Mouse (Mus musculus) CH12.LX (cell line): ENCODE results near the gene Mturn. TPM values are rescaled to one million over a fixed set of nuclear protein-coding genes. Genes with fewer than 3 reads are reported as not detected.

Source experiments
- DNase-seq: peaks from one replicate; pipeline ENCODE4 v3.0.0-alpha.2; 2013; ENCODE audit errors: extremely low read depth
- H3K27ac ChIP-seq: 2 replicates; pipeline ENCODE4 v1.5.1; 2012; ENCODE audit warnings: low read depth, mild to moderate bottlenecking, control low read depth, moderate library complexity; ENCODE audit not compliant: insufficient read depth
- H3K27me3 ChIP-seq: replicated peaks from 2 replicates; pipeline ENCODE3; 2012; ENCODE audit warnings: inconsistent platforms
- H3K36me3 ChIP-seq, 2 experiments: replicated peaks in 1 of 2; 2 replicates each; pipeline versions ENCODE3 to v1.6.1; 2012; ENCODE audit warnings: inconsistent platforms in 1 of 2, low read length in 1 of 2, mild to moderate bottlenecking in 1 of 2, mixed read lengths in 1 of 2, moderate library complexity in 1 of 2; ENCODE audit not compliant: control insufficient read depth in 1 of 2, insufficient read depth in 1 of 2
- H3K4me1 ChIP-seq, 2 experiments: 2 replicates each; pipeline ENCODE4 v1.6.1; 2012; ENCODE audit warnings: inconsistent platforms in 1 of 2, moderate library complexity in 1 of 2; ENCODE audit not compliant: insufficient read depth in 2 of 2, control insufficient read depth in 1 of 2
- H3K4me2 ChIP-seq: 2 replicates; pipeline ENCODE4 v1.6.1; 2012; ENCODE audit warnings: low read depth, mild to moderate bottlenecking, control low read depth; ENCODE audit not compliant: poor library complexity, insufficient read depth, severe bottlenecking
- H3K4me3 ChIP-seq, 3 experiments: fragments of 150-350 bp in 1 of 3; sonication (generic) in 1 of 3; replicated peaks in 1 of 3; 2 replicates each; pipeline versions ENCODE3 to v1.5.1; 2011 to 2012; ENCODE audit warnings: low read depth in 2 of 3, low read length in 2 of 3, mild to moderate bottlenecking in 2 of 3, moderate library complexity in 2 of 3, control low read depth in 1 of 3, improper control_type of control experiment in 1 of 3, inconsistent platforms in 1 of 3, mixed read lengths in 1 of 3; ENCODE audit not compliant: poor library complexity in 1 of 3
- H3K79me2 ChIP-seq: replicated peaks from 2 replicates; pipeline ENCODE4 v1.6.1; 2012; ENCODE audit warnings: mild to moderate bottlenecking, moderate library complexity; ENCODE audit not compliant: control insufficient read depth, poor library complexity, insufficient read depth, severe bottlenecking; ENCODE audit errors: extremely low read depth
- H3K9ac ChIP-seq: 2 replicates; pipeline ENCODE4 v1.6.1; 2012; ENCODE audit warnings: low read depth, mild to moderate bottlenecking, control low read depth, moderate library complexity; ENCODE audit not compliant: insufficient read depth
- H3K9me3 ChIP-seq: replicated peaks from 2 replicates; pipeline ENCODE3; 2012; ENCODE audit warnings: low read length, inconsistent platforms, mixed read lengths
- BHLHE40 ChIP-seq: IDR thresholded peaks from 2 replicates; pipeline ENCODE4 v1.6.1; 2011; ENCODE audit warnings: mild to moderate bottlenecking, low read depth, low read length, improper control_type of control experiment
- CHD2 ChIP-seq: IDR thresholded peaks from 2 replicates; pipeline ENCODE4 v1.6.1; 2011; ENCODE audit warnings: low read length, improper control_type of control experiment
- E2F4 ChIP-seq: IDR thresholded peaks from 2 replicates; pipeline ENCODE4 v1.6.1; 2011; ENCODE audit warnings: low read depth, low read length, improper control_type of control experiment; ENCODE audit not compliant: insufficient replicate concordance
- HCFC1 ChIP-seq: IDR thresholded peaks from 2 replicates; pipeline ENCODE4 v1.6.1; 2012; ENCODE audit warnings: low read depth, mild to moderate bottlenecking, inconsistent platforms, low read length, improper control_type of control experiment
- KAT2A ChIP-seq: IDR thresholded peaks from 2 replicates; pipeline ENCODE4 v1.6.1; 2012; ENCODE audit warnings: low read length, improper control_type of control experiment, inconsistent platforms; ENCODE audit not compliant: insufficient replicate concordance
- MAX ChIP-seq: IDR thresholded peaks from 2 replicates; pipeline ENCODE4 v1.6.1; 2011; ENCODE audit warnings: low read length, improper control_type of control experiment
- MEF2A ChIP-seq: IDR thresholded peaks from 2 replicates; pipeline ENCODE4 v1.6.1; 2014; ENCODE audit warnings: low read depth, mild to moderate bottlenecking, inconsistent platforms, low read length, improper control_type of control experiment, borderline replicate concordance
- MXI1 ChIP-seq: IDR thresholded peaks from 2 replicates; pipeline ENCODE4 v1.6.1; 2011; ENCODE audit warnings: mild to moderate bottlenecking, low read depth, low read length, improper control_type of control experiment
- MYC ChIP-seq: IDR thresholded peaks from 2 replicates; pipeline ENCODE4 v1.6.1; 2011; ENCODE audit warnings: low read depth, mild to moderate bottlenecking, improper control_type of control experiment, low read length
- NELFE ChIP-seq: IDR thresholded peaks from 2 replicates; pipeline ENCODE4 v1.6.1; 2011; ENCODE audit warnings: low read depth, low read length, improper control_type of control experiment
- PAX5 ChIP-seq: IDR thresholded peaks from 2 replicates; pipeline ENCODE4 v1.6.1; 2012; ENCODE audit warnings: low read length, inconsistent platforms, mixed read lengths
- POLR2A ChIP-seq: IDR thresholded peaks from 2 replicates; pipeline ENCODE4 v1.6.1; 2011; ENCODE audit warnings: low read depth, mild to moderate bottlenecking, improper control_type of control experiment, low read length
- POLR2AphosphoS2 ChIP-seq: IDR thresholded peaks from 2 replicates; pipeline ENCODE4 v1.6.1; 2011; ENCODE audit warnings: low read depth, low read length, improper control_type of control experiment
- RAD21 ChIP-seq: IDR thresholded peaks from 2 replicates; pipeline ENCODE4 v1.6.1; 2011; ENCODE audit warnings: low read depth, mild to moderate bottlenecking, low read length, improper control_type of control experiment, moderate library complexity
- RCOR1 ChIP-seq: conservative IDR thresholded peaks from 2 replicates; pipeline ENCODE4 v1.6.1; 2012; ENCODE audit warnings: low read depth, mild to moderate bottlenecking, inconsistent platforms, low read length, improper control_type of control experiment
- SMC3 ChIP-seq: IDR thresholded peaks from 2 replicates; pipeline ENCODE4 v1.6.1; 2011; ENCODE audit warnings: low read depth, low read length, improper control_type of control experiment
- TBP ChIP-seq: conservative IDR thresholded peaks from 2 replicates; pipeline ENCODE4 v1.6.1; 2011; ENCODE audit warnings: low read depth, low read length, improper control_type of control experiment
- TCF12 ChIP-seq: IDR thresholded peaks from 2 replicates; pipeline ENCODE4 v1.6.1; 2014; ENCODE audit warnings: low read depth, mild to moderate bottlenecking, inconsistent platforms, low read length, improper control_type of control experiment
- UBTF ChIP-seq: IDR thresholded peaks from 2 replicates; pipeline ENCODE4 v1.6.1; 2012; ENCODE audit warnings: low read depth, mild to moderate bottlenecking, inconsistent platforms, low read length, improper control_type of control experiment, moderate library complexity
- ZKSCAN1 ChIP-seq: IDR thresholded peaks from 2 replicates; pipeline ENCODE4 v1.6.1; 2012; ENCODE audit warnings: low read depth, inconsistent platforms, low read length, improper control_type of control experiment, borderline replicate concordance
- dilution Hi-C: fragments of 300-500 bp; cut with MboI; formaldehyde crosslinking; loops from 2 replicates; pipeline ENCODE4 v1.14.3; 2020; ENCODE audit warnings: low sequenced_read_pairs; ENCODE audit not compliant: extremely low pct_unique_long_range_greater_than_20kb, extremely low pct_ligation_motif_present
- in situ Hi-C: fragments of 300-500 bp; cut with MboI; formaldehyde crosslinking; loops from 3 replicates; pipeline ENCODE4 v1.14.3; 2019; ENCODE audit warnings: low sequenced_read_pairs, low pct_ligation_motif_present, low pct_unique_long_range_greater_than_20kb, mixed read lengths
- polyA plus RNA-seq: library from polyadenylated mRNA; unstranded; fragments of >175 nt; gene quantifications from 2 replicates; pipeline ENCODE4 v1.2.1, GENCODE M21; 2012; ENCODE audit warnings: low read depth; ENCODE audit not compliant: insufficient read length
- total RNA-seq, 2 experiments: library from RNA; depleted of rRNA; stranded (reverse); fragments of 300-350 nt in 1 of 2; fragments of >200 nt in 1 of 2; gene quantifications; 2 replicates each; pipeline ENCODE4 v1.2.3; 2012 to 2014

Gene Mturn
- total and polyA plus RNA-seq, 3 experiments: 0.06 to 0.25 (median 0.20) TPM

- no peak for TF ChIP-seq ZKSCAN1
- no peak for TF ChIP-seq MXI1
- TF ChIP-seq BHLHE40: no peak
Observed at GRCm38 (mm10) chr6:54705387-54705909, 24.0 kb downstream of the Mturn start (continued).

- H3K4me1 ChIP-seq: peaks cover 0 to 4% of the 10 kb centered on the region in 2 experiments; a peak in 2 of 4 replicates
- no peak overlapping the region for H3K4me3 ChIP-seq
- no peaks in the 10 kb centered on the region for H3K36me3 ChIP-seq
- peaks cover 9% of the 10 kb centered on the region for H3K27me3 ChIP-seq
- TF ChIP-seq TBP: no peak
- no peak for TF ChIP-seq TCF12
- TF ChIP-seq MEF2A: no peak
- no peak for TF ChIP-seq HCFC1
- TF ChIP-seq KAT2A: no peak
- no peak for TF ChIP-seq POLR2A
- no peak for TF ChIP-seq POLR2AphosphoS2
- TF ChIP-seq PAX5: no peak
- TF ChIP-seq SMC3: no peak
- no peak for TF ChIP-seq NELFE
- no peak for TF ChIP-seq BHLHE40
- no peak for TF ChIP-seq MYC
- TF ChIP-seq MAX: no peak
- no peak for TF ChIP-seq E2F4
- no peak for TF ChIP-seq RCOR1
- TF ChIP-seq UBTF: no peak
- TF ChIP-seq CHD2: no peak
- no peak overlapping the region for H3K27ac ChIP-seq
- H3K4me2 ChIP-seq: no peak overlapping the region
- dilution Hi-C loops: no loop called here
- no peak for DNase-seq
- H3K9me3 ChIP-seq: peaks cover 4% of the 10 kb centered on the region
- no peak overlapping the region for H3K9ac ChIP-seq
- in situ Hi-C loops: loop anchor here (10.0 to 25.0 kb wide), 3 partner anchors 99 to 459 kb away; no protein-coding TSS in a partner anchor
- H3K79me2 ChIP-seq: no peaks in the 10 kb centered on the region
Observed at GRCm38 (mm10) chr6:54706099-54706498, 24.7 kb downstream of the Mturn start.

DNA sequence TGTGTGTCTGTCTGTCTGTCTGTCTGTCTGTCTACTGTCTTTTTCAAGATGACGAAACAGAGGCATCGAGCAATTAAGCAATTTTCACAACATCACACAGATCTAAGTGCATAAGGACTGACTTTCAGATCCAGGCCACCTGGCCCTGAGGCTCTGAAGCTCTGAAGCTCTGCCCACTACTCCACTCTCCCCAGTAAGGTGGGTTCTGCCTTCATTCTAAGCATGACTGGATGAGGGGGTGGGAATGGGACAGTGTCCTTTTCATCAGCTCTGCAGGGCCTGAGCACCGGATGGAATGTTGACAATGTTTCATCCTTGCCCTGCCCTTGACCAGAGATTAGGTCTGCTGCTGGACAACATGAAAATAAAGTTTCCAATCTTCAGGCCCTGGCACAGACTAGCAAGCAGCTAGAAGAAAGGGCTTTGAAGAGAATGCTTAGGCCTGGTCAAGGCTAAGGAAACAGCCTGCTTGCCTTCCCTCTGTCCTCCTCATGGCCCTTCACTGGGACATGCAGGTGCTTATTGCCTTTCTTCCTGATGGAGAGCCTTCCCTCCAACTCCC, 25.3 kb downstream of the Mturn start:
- no peaks in the 10 kb centered on the region for H3K79me2 ChIP-seq
- dilution Hi-C loops (no loop called here), in situ Hi-C loops (loop anchor here (10.0 to 25.0 kb wide), 3 partner anchors 98 to 458 kb away; no protein-coding TSS in a partner anchor)
- H3K36me3 ChIP-seq: no peaks in the 10 kb centered on the region
- H3K27ac ChIP-seq: no peak overlapping the region
- H3K4me3 ChIP-seq: no peak overlapping the region
- no peak for TF ChIP-seq TBP
- TF ChIP-seq RAD21: no peak
- TF ChIP-seq SMC3: no peak
- TF ChIP-seq MXI1: no peak
- H3K4me2 ChIP-seq: no peak overlapping the region
- H3K9me3 ChIP-seq: peaks cover 4% of the 10 kb centered on the region
- no peak for DNase-seq
- H3K27me3 ChIP-seq: peaks cover 7% of the 10 kb centered on the region
- no peak overlapping the region for H3K9ac ChIP-seq
- H3K4me1 ChIP-seq: peaks cover 0 to 4% of the 10 kb centered on the region in 2 experiments; a peak in 2 of 4 replicates
